Mouse (Mus musculus) layer of hippocampus, adult 2 months (tissue): ENCODE measurements at regions not wholly inside any gene's neighbourhood (a gene's known extent, or its start where the extent isn't known, plus 50 kb on each side); places are given as distances from the start of the nearest gene placed in this dataset.

Experiments used
- DNase-seq, 2 experiments: peaks; one replicate each; pipeline ENCODE4 v3.0.0; 2022; ENCODE audit warnings: low spot score in 2 of 2
- H3K27ac ChIP-seq: fragments of 200-600 bp; 2 replicates; pipeline ENCODE4 v1.8.1; 2022
- H3K4me3 ChIP-seq: fragments of 200-600 bp; 2 replicates; pipeline ENCODE4 v1.8.1; 2022; ENCODE audit warnings: mild to moderate bottlenecking
- CTCF ChIP-seq: fragments of 200-600 bp; conservative IDR thresholded peaks from 2 replicates; pipeline ENCODE4 v1.8.1; 2022; ENCODE audit warnings: antibody characterized with exemption, mild to moderate bottlenecking, moderate library complexity

- TF ChIP-seq CTCF, result no peak
- DNase-seq, result no peak
- Histone ChIP-seq H3K27ac (no peak overlapping the region), H3K4me3 (no peak overlapping the region)
These were observed 144.7 kb upstream of the Cnot2 start for GRCm38 (mm10) chr10:116726031-116726430.

GRCm38 (mm10) chr10:116721986-116722385 lies 140.7 kb upstream of the Cnot2 start:
- Histone ChIP-seq H3K4me3 (no peak overlapping the region), H3K27ac (no peak overlapping the region)
- no peak for TF ChIP-seq CTCF
- no peak for DNase-seq

GRCm38 (mm10) chr10:116719616-116720015 lies 138.3 kb upstream of the Cnot2 start:
- no peak for DNase-seq
- no peak for TF ChIP-seq CTCF
- no peak overlapping the region for H3K4me3 ChIP-seq
- no peak overlapping the region for H3K27ac ChIP-seq

GRCm38 (mm10) chr10:116717961-116718360 lies 136.7 kb upstream of the Cnot2 start:
- no peak overlapping the region for H3K27ac ChIP-seq
- TF ChIP-seq CTCF, result no peak
- DNase-seq, result no peak
- H3K4me3 ChIP-seq, result no peak overlapping the region

GRCm38 (mm10) chr10:116717017-116717643 lies 135.8 kb upstream of the Cnot2 start:
- no peak overlapping the region for H3K27ac ChIP-seq
- no peak for TF ChIP-seq CTCF
- DNase-seq, result no peak
- H3K4me3 ChIP-seq, result no peak overlapping the region

- DNase-seq, result no peak
- Histone ChIP-seq H3K4me3 (no peak overlapping the region), H3K27ac (no peak overlapping the region)
- TF ChIP-seq CTCF, result no peak
These were observed 132.1 kb upstream of the Cnot2 start for GRCm38 (mm10) chr10:116713456-116713855.

- no peak for DNase-seq
- no peak for TF ChIP-seq CTCF
- Histone ChIP-seq H3K27ac (no peak overlapping the region), H3K4me3 (no peak overlapping the region)
These were observed 125.7 kb upstream of the Cnot2 start for GRCm38 (mm10) chr10:116707025-116707424.

GRCm38 (mm10) chr10:116701281-116701680 lies 120.0 kb upstream of the Cnot2 start:
- no peak overlapping the region for H3K27ac ChIP-seq
- TF ChIP-seq CTCF, result no peak
- DNase-seq, result no peak
- H3K4me3 ChIP-seq, result no peak overlapping the region

GRCm38 (mm10) chr10:116699711-116700110 lies 118.4 kb upstream of the Cnot2 start:
- no peak overlapping the region for H3K4me3 ChIP-seq
- DNase-seq, result no peak
- no peak overlapping the region for H3K27ac ChIP-seq
- TF ChIP-seq CTCF, result no peak

GRCm38 (mm10) chr10:116697628-116698316 lies 116.5 kb upstream of the Cnot2 start:
- Histone ChIP-seq H3K27ac (no peak overlapping the region), H3K4me3 (no peak overlapping the region)
- DNase-seq, result no peak
- TF ChIP-seq CTCF, result no peak

- H3K4me3 ChIP-seq, result no peak overlapping the region
- no peak for TF ChIP-seq CTCF
- no peak for DNase-seq
- no peak overlapping the region for H3K27ac ChIP-seq
These were observed 112.5 kb upstream of the Cnot2 start for GRCm38 (mm10) chr10:116693816-116694215.

GRCm38 (mm10) chr10:116686741-116687140 lies 105.4 kb upstream of the Cnot2 start:
- H3K27ac ChIP-seq, result no peak overlapping the region
- no peak for DNase-seq
- H3K4me3 ChIP-seq, result no peak overlapping the region
- TF ChIP-seq CTCF, result no peak

- no peak overlapping the region for H3K27ac ChIP-seq
- no peak for TF ChIP-seq CTCF
These were observed 102.1 kb upstream of the Cnot2 start for GRCm38 (mm10) chr10:116683374-116683773.

GRCm38 (mm10) chr10:116678950-116679735 lies 97.8 kb upstream of the Cnot2 start:
- Histone ChIP-seq H3K27ac (no peak overlapping the region), H3K4me3 (no peak overlapping the region)
- TF ChIP-seq CTCF, result no peak
- no peak for DNase-seq

More at GRCm38 (mm10) chr10:116683374-116683773, 102.1 kb upstream of the Cnot2 start:
- no peak overlapping the region for H3K4me3 ChIP-seq
- DNase-seq, result no peak
